Mouse (Mus musculus): Measurements from ENCODE around the gene Nphp3. TPM values are rescaled to one million over a fixed set of nuclear protein-coding genes. Genes with fewer than 3 reads are reported as not detected.

The Nphp3 gene
- total RNA-seq, 1 experiment = 6.4 TPM

DNA sequence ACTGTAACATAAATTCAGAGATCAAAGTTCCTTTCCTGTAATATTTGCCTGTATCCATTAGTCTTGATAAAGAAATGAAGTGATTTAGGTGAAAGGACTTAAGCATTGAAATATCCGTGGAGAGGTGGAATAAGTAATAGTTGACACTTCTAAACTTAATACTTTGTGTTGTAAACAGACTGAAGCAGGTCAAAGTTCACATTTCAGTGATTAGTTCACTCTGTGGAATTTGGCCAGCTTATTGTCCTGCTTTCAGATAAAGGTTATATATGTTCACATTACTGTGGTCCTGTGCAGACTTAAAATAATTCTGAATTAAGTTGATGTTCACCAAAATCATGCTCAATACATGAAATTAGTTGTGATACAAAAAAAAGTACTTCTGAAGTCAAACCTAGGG lies 62.2 kb downstream of the Nphp3 start:
- no peaks in the 10 kb centered on the region for H3K9me3 ChIP-seq (ENCODE audit: control insufficient read depth, insufficient read depth, low read depth, low read length)
- in situ Hi-C loops (cut with MboI; ENCODE audit: low sequenced_read_pairs in 2 of 2, unreplicated experiment in 2 of 2) = no loop called here
- H3K27ac ChIP-seq (ENCODE audit: insufficient read depth, low read depth, low read length, poor library complexity, severe bottlenecking) = no peak overlapping the region
- no peak for DNase-seq (ENCODE audit: low read depth, low spot score)
- peaks cover under 1% of the 10 kb centered on the region for H3K36me3 ChIP-seq (ENCODE audit: control insufficient read depth, insufficient read depth, low read length, poor library complexity, severe bottlenecking)
- no peak overlapping the region for H3K4me3 ChIP-seq (ENCODE audit: insufficient read depth in 1 of 2, low read depth in 1 of 2, low read length in 2 of 2, poor library complexity in 1 of 2, severe bottlenecking in 1 of 2)
- TF ChIP-seq ZC3H11A (IDR thresholded peaks at IDR 0.05; ENCODE audit: borderline replicate concordance, low read depth, low read length) = no peak
- TF ChIP-seq MAFK (IDR thresholded peaks at IDR 0.05; ENCODE audit: insufficient read depth, low read depth, low read length) = no peak
- no peak for TF ChIP-seq HCFC1 (IDR thresholded peaks at IDR 0.05; ENCODE audit: borderline replicate concordance, insufficient read depth, low read length)
- no peak for TF ChIP-seq CHD2 (IDR thresholded peaks at IDR 0.05; ENCODE audit: low read depth, low read length)
- TF ChIP-seq ZNF384 (IDR thresholded peaks at IDR 0.05; ENCODE audit: low read depth, low read length) = no peak
- H3K4me1 ChIP-seq (ENCODE audit: control insufficient read depth in 2 of 2, insufficient read depth in 2 of 2, low read length in 2 of 2, poor library complexity in 1 of 2) = peaks cover 0 to 5% of the 10 kb centered on the region in 2 experiments; a peak in 3 of 4 replicates
- H3K9ac ChIP-seq (ENCODE audit: insufficient read depth, low read depth, low read length, poor library complexity, severe bottlenecking) = no peak overlapping the region

DNA sequence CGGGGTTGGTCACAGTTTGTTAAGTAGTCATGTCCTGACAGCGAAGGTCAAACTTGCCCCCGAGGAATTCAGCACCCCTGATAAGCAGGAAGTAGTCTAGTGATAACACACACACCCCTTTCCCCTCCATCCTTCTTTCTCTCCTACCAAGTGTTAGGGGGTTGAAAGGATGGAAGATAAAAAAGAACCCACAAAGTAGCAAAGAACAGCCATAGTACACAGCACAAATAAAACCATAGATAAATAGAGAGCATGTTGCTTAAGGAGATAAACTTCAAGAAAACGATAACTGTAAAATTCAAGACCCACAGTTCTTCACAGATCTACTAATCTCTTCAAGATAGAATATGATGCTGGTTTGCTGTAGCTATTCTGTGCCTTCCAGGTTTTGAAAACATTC lies 67.9 kb downstream of the Nphp3 start:
- Histone ChIP-seq H3K27ac (ENCODE audit: insufficient read depth, low read depth, low read length, poor library complexity, severe bottlenecking) (no peak overlapping the region), H3K36me3 (ENCODE audit: control insufficient read depth, insufficient read depth, low read length, poor library complexity, severe bottlenecking) (no peaks in the 10 kb centered on the region), H3K9ac (ENCODE audit: insufficient read depth, low read depth, low read length, poor library complexity, severe bottlenecking) (no peak overlapping the region), H3K4me1 (ENCODE audit: control insufficient read depth in 2 of 2, insufficient read depth in 2 of 2, low read length in 2 of 2, poor library complexity in 1 of 2) (no peaks in the 10 kb centered on the region; a peak in 1 of 4 replicates), H3K4me3 (ENCODE audit: insufficient read depth in 1 of 2, low read depth in 1 of 2, low read length in 2 of 2, poor library complexity in 1 of 2, severe bottlenecking in 1 of 2) (no peak overlapping the region), H3K9me3 (ENCODE audit: control insufficient read depth, insufficient read depth, low read depth, low read length) (no peaks in the 10 kb centered on the region)
- no peak for DNase-seq (ENCODE audit: low read depth, low spot score)
- TF ChIP-seq ZC3H11A (IDR thresholded peaks at IDR 0.05; ENCODE audit: borderline replicate concordance, low read depth, low read length) (no peak), MAFK (IDR thresholded peaks at IDR 0.05; ENCODE audit: insufficient read depth, low read depth, low read length) (no peak), ZNF384 (IDR thresholded peaks at IDR 0.05; ENCODE audit: low read depth, low read length) (no peak), CHD2 (IDR thresholded peaks at IDR 0.05; ENCODE audit: low read depth, low read length) (no peak), HCFC1 (IDR thresholded peaks at IDR 0.05; ENCODE audit: borderline replicate concordance, insufficient read depth, low read length) (no peak)
- in situ Hi-C loops (cut with MboI; ENCODE audit: low sequenced_read_pairs in 2 of 2, unreplicated experiment in 2 of 2) = no loop called here

DNA sequence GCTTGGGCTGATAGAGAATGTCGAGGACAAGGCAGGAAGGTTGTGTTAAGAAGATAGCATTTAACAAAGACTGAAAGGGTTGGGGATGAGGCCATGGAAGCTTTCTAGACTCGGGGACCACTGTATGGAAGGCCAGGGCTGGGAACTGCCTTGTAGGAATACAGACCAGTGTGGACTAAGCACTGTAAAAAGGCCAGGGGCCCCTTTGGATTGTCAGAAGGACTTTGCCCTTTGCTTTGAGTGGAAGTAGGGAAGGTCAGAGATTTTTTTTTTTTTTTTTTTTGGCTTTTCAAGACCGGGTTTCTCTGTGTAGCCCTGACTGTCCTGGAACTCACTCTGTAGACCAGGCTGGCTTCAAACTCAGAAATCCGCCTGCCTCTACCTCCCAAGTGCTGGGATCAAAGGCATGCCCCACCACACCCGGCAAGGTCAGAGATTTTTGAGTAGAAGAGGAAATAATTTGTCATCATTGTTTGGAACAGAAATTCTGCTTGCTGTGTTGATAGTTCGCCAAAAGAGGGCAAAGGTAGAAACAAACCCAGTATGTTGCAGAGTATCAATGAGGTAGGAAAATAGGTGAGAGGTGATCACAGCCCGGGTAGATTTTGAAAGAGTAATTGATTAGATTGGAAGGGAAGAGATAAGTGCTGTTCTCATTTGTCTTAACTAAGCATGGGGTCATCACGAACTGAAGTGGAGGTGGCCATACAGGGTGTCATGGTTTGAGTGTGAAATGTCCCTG lies 68.7 kb downstream of the Nphp3 start:
- DNase-seq (ENCODE audit: low read depth, low spot score) = no peak
- Histone ChIP-seq H3K36me3 (ENCODE audit: control insufficient read depth, insufficient read depth, low read length, poor library complexity, severe bottlenecking) (no peaks in the 10 kb centered on the region), H3K4me1 (ENCODE audit: control insufficient read depth in 2 of 2, insufficient read depth in 2 of 2, low read length in 2 of 2, poor library complexity in 1 of 2) (no peaks in the 10 kb centered on the region), H3K27ac (ENCODE audit: insufficient read depth, low read depth, low read length, poor library complexity, severe bottlenecking) (no peak overlapping the region), H3K9me3 (ENCODE audit: control insufficient read depth, insufficient read depth, low read depth, low read length) (no peaks in the 10 kb centered on the region), H3K9ac (ENCODE audit: insufficient read depth, low read depth, low read length, poor library complexity, severe bottlenecking) (no peak overlapping the region), H3K4me3 (ENCODE audit: insufficient read depth in 1 of 2, low read depth in 1 of 2, low read length in 2 of 2, poor library complexity in 1 of 2, severe bottlenecking in 1 of 2) (no peak overlapping the region)
- TF ChIP-seq ZNF384 (IDR thresholded peaks at IDR 0.05; ENCODE audit: low read depth, low read length) (no peak), ZC3H11A (IDR thresholded peaks at IDR 0.05; ENCODE audit: borderline replicate concordance, low read depth, low read length) (no peak), HCFC1 (IDR thresholded peaks at IDR 0.05; ENCODE audit: borderline replicate concordance, insufficient read depth, low read length) (no peak), CHD2 (IDR thresholded peaks at IDR 0.05; ENCODE audit: low read depth, low read length) (no peak), MAFK (IDR thresholded peaks at IDR 0.05; ENCODE audit: insufficient read depth, low read depth, low read length) (no peak)
- in situ Hi-C loops (cut with MboI; ENCODE audit: low sequenced_read_pairs in 2 of 2, unreplicated experiment in 2 of 2) = no loop called here

DNA sequence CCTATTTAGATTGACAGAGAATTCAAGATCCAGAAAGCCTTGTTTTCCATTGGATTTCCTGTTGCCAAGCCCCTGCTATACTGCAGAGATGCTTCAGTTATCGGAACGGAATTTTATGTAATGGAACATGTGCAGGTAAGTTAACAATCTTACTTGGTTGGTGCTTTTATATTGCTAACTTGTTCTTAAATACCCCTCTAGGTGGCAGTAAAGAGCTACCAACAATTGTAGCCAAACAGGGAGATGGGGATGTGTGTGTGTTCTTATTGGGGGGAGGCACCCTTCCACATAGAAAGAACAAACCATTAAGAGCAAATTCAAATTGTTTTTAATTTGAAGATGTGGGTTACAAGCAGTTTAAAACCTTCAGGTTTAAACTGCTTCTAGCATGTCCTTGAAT lies 73.5 kb downstream of the Nphp3 start:
- no peak for TF ChIP-seq ZNF384 (IDR thresholded peaks at IDR 0.05; ENCODE audit: low read depth, low read length)
- 0 out of 2 replicates have a peak, but pooled peaks have one; percentile 13 for TF ChIP-seq ZC3H11A (IDR thresholded peaks at IDR 0.05; ENCODE audit: borderline replicate concordance, low read depth, low read length)
- Histone ChIP-seq H3K9me3 (ENCODE audit: control insufficient read depth, insufficient read depth, low read depth, low read length) (no peaks in the 10 kb centered on the region), H3K4me1 (ENCODE audit: control insufficient read depth in 2 of 2, insufficient read depth in 2 of 2, low read length in 2 of 2, poor library complexity in 1 of 2) (no peaks in the 10 kb centered on the region), H3K9ac (ENCODE audit: insufficient read depth, low read depth, low read length, poor library complexity, severe bottlenecking) (no peak overlapping the region), H3K27ac (ENCODE audit: insufficient read depth, low read depth, low read length, poor library complexity, severe bottlenecking) (no peak overlapping the region), H3K36me3 (ENCODE audit: control insufficient read depth, insufficient read depth, low read length, poor library complexity, severe bottlenecking) (peaks cover 2% of the 10 kb centered on the region; the same call in 1 of the 2 replicates), H3K4me3 (ENCODE audit: insufficient read depth in 1 of 2, low read depth in 1 of 2, low read length in 2 of 2, poor library complexity in 1 of 2, severe bottlenecking in 1 of 2) (no peak overlapping the region)
- in situ Hi-C loops (cut with MboI; ENCODE audit: low sequenced_read_pairs in 2 of 2, unreplicated experiment in 2 of 2) = no loop called here
- no peak for DNase-seq (ENCODE audit: low read depth, low spot score)

Measured in ES-E14 (cell line).